Mouse (Mus musculus) heart, postnatal 0 days (tissue): ENCODE measurements around the gene Mta1.

Experiments
- CTCF ChIP-seq: IDR thresholded peaks from 2 replicates; pipeline ENCODE4 v1.5.1; 2016; ENCODE audit warnings: antibody characterized with exemption, control low read depth, low read depth
- EP300 ChIP-seq: IDR thresholded peaks from 2 replicates; pipeline ENCODE4 v1.6.1; 2016; ENCODE audit warnings: antibody characterized with exemption, low read depth

- TF ChIP-seq CTCF (no peak), EP300 (no peak)
These were observed 49.4 kb downstream of the Mta1 start for GRCm38 (mm10) chr12:113147481-113147880.
